Mouse (Mus musculus): Measurements from ENCODE around the gene Ak3. TPM values are rescaled to one million over a fixed set of nuclear protein-coding genes. Genes with fewer than 3 reads are reported as not detected.

Gene Ak3
- polyA plus RNA-seq, 1 experiment: 62.0 TPM

DNA sequence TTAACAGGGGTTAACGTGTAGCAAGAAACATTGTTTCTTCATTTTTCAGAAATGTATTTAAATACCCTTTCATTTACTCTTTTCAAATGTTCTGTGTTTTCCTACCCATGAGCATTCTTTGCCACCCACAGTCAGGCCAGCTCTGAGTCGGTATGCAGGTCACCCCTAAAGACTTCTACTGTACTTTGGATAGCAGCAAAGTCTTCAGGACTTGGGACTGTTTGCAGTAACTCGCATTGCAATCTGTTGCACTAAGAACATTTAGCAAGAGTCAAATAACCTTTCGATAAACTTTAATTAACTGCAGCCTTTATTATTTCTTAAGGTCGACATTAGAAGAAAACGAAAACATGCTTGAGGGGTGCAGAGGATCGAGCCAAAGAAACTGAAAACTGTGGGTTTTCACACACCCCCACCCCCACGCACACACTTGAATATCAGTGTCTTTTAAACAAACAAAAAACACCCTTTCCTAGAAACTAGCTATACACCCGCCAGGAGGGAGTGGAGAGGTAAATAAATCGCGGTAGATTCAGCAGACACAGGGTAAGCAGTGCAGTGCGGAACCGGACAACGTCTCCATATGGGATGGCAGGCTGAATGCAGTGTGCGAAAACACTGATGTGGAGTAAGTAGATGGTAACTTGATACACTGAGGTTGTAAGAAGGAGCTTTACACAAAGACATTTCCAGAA, 1.7 kb downstream of the Ak3 start:
- 0 out of 2 replicates have a peak overlapping the region, but pooled peaks have one; percentile 7 for H3K27ac ChIP-seq (ENCODE audit: insufficient read depth, low read length)
- TF ChIP-seq POLR2A (IDR thresholded peaks at IDR 0.05; ENCODE audit: low read depth, low read length) (no peak), CTCF (IDR thresholded peaks at IDR 0.05; ENCODE audit: borderline replicate concordance, insufficient read depth, low read length) (no peak)
- H3K4me3 ChIP-seq (ENCODE audit: insufficient read depth, low read length): peak overlapping the region; percentile 63
- H3K4me1 ChIP-seq (ENCODE audit: control insufficient read depth, insufficient read depth, low read length): peaks cover 2% of the 10 kb centered on the region; the same call in 1 of the 2 replicates

DNA sequence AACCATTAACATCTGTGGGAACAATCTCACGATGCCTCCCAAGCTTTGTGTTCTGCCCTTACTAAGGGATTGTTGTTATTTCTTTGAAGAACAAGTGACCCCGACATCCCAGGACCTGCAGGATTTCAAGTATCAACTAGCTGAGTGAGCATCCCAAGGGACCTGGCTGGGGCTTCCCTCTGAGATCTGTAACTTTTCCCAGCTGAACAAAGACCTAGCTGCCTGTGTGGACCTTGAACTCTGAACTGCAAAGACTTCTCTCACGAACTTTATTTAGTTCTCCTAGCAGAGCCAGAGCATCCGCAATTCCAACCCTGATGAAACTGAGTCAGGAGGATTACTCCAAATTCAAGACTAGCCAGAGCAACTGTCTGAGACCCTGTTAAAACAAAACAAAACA, 2.4 kb downstream of the Ak3 start:
- H3K27ac ChIP-seq (ENCODE audit: insufficient read depth, low read length): no peak overlapping the region
- H3K4me3 ChIP-seq (ENCODE audit: insufficient read depth, low read length): no peak overlapping the region
- H3K4me1 ChIP-seq (ENCODE audit: control insufficient read depth, insufficient read depth, low read length): peaks cover 2% of the 10 kb centered on the region; the same call in 1 of the 2 replicates
- TF ChIP-seq CTCF (IDR thresholded peaks at IDR 0.05; ENCODE audit: borderline replicate concordance, insufficient read depth, low read length) (no peak), POLR2A (IDR thresholded peaks at IDR 0.05; ENCODE audit: low read depth, low read length) (no peak)

DNA sequence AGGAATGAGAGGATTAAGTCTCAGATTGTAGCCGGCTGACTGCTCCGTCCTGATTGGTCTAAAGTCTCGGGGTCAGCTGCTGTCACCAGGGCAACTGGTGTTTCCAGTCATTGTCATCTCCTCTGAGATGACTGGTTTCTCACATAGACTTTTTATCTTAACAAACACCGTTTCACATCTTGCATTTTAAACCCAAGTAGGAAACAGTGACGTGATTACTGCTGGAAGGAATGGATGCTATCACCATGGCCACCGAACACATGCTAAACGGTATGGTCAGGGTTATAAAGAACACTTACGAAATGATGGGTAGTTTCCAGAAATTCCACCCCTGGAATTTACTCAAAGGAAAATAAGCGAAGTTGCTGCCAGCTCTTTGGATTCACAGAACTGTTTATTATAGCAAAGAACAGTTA, 3.4 kb downstream of the Ak3 start:
- Histone ChIP-seq H3K27ac (ENCODE audit: insufficient read depth, low read length) (no peak overlapping the region), H3K4me1 (ENCODE audit: control insufficient read depth, insufficient read depth, low read length) (peaks cover 2% of the 10 kb centered on the region; the same call in 1 of the 2 replicates), H3K4me3 (ENCODE audit: insufficient read depth, low read length) (no peak overlapping the region)
- TF ChIP-seq POLR2A (IDR thresholded peaks at IDR 0.05; ENCODE audit: low read depth, low read length): no peak
- TF ChIP-seq CTCF (IDR thresholded peaks at IDR 0.05; ENCODE audit: borderline replicate concordance, insufficient read depth, low read length): no peak

GRCm38 (mm10) chr19:29042647-29043046, 5.1 kb downstream of the Ak3 start:
- peaks cover 2% of the 10 kb centered on the region; the same call in 1 of the 2 replicates for H3K4me1 ChIP-seq (ENCODE audit: control insufficient read depth, insufficient read depth, low read length)
- H3K27ac ChIP-seq (ENCODE audit: insufficient read depth, low read length): no peak overlapping the region
- H3K4me3 ChIP-seq (ENCODE audit: insufficient read depth, low read length): no peak overlapping the region
- no peak for TF ChIP-seq CTCF (IDR thresholded peaks at IDR 0.05; ENCODE audit: borderline replicate concordance, insufficient read depth, low read length)
- no peak for TF ChIP-seq POLR2A (IDR thresholded peaks at IDR 0.05; ENCODE audit: low read depth, low read length)

GRCm38 (mm10) chr19:29042143-29042542, 5.6 kb downstream of the Ak3 start:
- Histone ChIP-seq H3K4me1 (ENCODE audit: control insufficient read depth, insufficient read depth, low read length) (peaks cover 2% of the 10 kb centered on the region; the same call in 1 of the 2 replicates), H3K27ac (ENCODE audit: insufficient read depth, low read length) (no peak overlapping the region), H3K4me3 (ENCODE audit: insufficient read depth, low read length) (no peak overlapping the region)
- TF ChIP-seq CTCF (IDR thresholded peaks at IDR 0.05; ENCODE audit: borderline replicate concordance, insufficient read depth, low read length) (no peak), POLR2A (IDR thresholded peaks at IDR 0.05; ENCODE audit: low read depth, low read length) (no peak)

DNA sequence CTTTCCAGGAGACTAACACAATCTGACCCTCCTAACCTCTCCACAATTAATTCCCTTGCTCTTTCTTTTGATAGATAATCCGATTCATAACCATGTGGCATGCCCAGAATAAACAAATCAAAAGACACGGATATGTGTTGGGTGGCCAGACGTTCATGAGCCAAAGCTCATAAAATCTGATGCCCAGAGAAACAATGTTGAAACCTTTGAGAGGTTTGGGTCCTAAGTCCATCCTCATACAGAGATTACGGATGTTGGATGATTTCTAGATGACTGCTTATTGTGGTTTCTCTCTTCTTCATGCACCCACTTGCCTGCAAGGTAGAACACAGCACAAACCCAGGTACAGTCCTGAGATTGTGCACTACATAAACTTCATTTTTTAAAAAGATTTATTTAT, 7.6 kb downstream of the Ak3 start:
- H3K27ac ChIP-seq (ENCODE audit: insufficient read depth, low read length): no peak overlapping the region
- H3K4me3 ChIP-seq (ENCODE audit: insufficient read depth, low read length): no peak overlapping the region
- 0 out of 2 replicates have a peak, but pooled peaks cover 2% of the 10 kb centered on the region for H3K4me1 ChIP-seq (ENCODE audit: control insufficient read depth, insufficient read depth, low read length)
- TF ChIP-seq CTCF (IDR thresholded peaks at IDR 0.05; ENCODE audit: borderline replicate concordance, insufficient read depth, low read length) (no peak), POLR2A (IDR thresholded peaks at IDR 0.05; ENCODE audit: low read depth, low read length) (no peak)

DNA sequence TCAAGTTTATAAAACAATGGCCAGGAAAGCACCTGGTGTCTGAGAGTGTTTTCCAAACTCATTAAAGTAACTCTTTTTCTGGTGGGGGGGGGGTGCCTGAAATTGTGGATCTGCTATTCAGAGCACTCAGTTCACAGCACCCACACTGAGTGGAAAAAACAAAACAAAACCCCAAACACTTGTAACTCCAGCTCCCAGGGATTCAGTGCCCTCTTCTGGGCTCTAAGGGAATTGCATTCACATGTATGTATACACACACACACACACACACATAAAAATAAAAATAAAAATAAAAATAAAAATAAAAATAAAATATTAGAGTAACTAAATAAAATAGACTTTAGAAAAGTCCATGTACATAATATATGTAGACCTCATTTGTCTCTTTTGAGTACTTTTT, 8.4 kb downstream of the Ak3 start:
- no peak for TF ChIP-seq CTCF (IDR thresholded peaks at IDR 0.05; ENCODE audit: borderline replicate concordance, insufficient read depth, low read length)
- TF ChIP-seq POLR2A (IDR thresholded peaks at IDR 0.05; ENCODE audit: low read depth, low read length): no peak
- H3K4me3 ChIP-seq (ENCODE audit: insufficient read depth, low read length): no peak overlapping the region
- 0 out of 2 replicates have a peak, but pooled peaks cover 2% of the 10 kb centered on the region for H3K4me1 ChIP-seq (ENCODE audit: control insufficient read depth, insufficient read depth, low read length)
- H3K27ac ChIP-seq (ENCODE audit: insufficient read depth, low read length): no peak overlapping the region

DNA sequence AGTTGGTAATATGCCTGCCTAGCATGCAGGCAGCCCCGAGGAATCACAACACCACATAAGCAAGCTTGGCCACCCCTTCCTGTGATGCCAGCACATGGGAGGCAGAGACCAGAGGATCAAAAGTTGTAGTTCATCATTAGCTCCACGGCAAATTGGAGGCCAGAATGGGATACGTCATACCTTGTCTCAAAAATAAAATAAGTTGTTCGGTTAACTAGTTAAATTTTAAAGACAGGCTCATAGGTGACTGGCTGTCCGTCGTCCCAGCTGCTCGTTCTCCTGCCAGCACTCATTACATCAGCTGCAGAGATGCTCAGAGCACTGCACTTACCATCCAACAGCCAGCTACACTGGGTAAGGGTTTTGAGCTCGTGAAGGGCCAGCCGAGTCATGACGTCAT, 10.2 kb downstream of the Ak3 start:
- TF ChIP-seq POLR2A (IDR thresholded peaks at IDR 0.05; ENCODE audit: low read depth, low read length) (no peak), CTCF (IDR thresholded peaks at IDR 0.05; ENCODE audit: borderline replicate concordance, insufficient read depth, low read length) (no peak)
- 0 out of 2 replicates have a peak, but pooled peaks cover 2% of the 10 kb centered on the region for H3K4me1 ChIP-seq (ENCODE audit: control insufficient read depth, insufficient read depth, low read length)
- no peak overlapping the region for H3K4me3 ChIP-seq (ENCODE audit: insufficient read depth, low read length)
- H3K27ac ChIP-seq (ENCODE audit: insufficient read depth, low read length): no peak overlapping the region

DNA sequence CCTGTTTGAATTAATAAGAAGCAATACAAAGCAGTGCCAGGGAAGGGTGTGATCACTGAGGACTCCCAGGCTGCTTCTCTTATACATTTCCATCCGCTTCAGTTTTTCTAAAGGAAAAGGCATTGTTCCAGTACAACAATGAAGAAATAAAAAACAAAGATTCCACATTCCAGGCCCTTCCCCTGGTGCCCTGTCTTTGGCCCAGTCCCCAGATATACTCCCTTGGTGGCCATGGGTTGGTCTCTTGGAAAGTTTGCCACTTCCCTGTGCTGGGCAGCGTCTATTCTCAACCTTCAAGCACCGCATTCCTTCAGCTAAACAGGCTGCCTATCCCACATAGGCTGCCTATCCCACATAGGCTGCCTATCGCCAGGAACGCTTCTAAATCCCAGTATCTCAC, 10.7 kb downstream of the Ak3 start:
- no peak overlapping the region for H3K4me3 ChIP-seq (ENCODE audit: insufficient read depth, low read length)
- no peak overlapping the region for H3K27ac ChIP-seq (ENCODE audit: insufficient read depth, low read length)
- no peak for TF ChIP-seq POLR2A (IDR thresholded peaks at IDR 0.05; ENCODE audit: low read depth, low read length)
- no peak for TF ChIP-seq CTCF (IDR thresholded peaks at IDR 0.05; ENCODE audit: borderline replicate concordance, insufficient read depth, low read length)
- 0 out of 2 replicates have a peak, but pooled peaks cover 2% of the 10 kb centered on the region for H3K4me1 ChIP-seq (ENCODE audit: control insufficient read depth, insufficient read depth, low read length)

- Histone ChIP-seq H3K27ac (ENCODE audit: insufficient read depth, low read length) (no peak overlapping the region), H3K4me1 (ENCODE audit: control insufficient read depth, insufficient read depth, low read length) (no peaks in the 10 kb centered on the region), H3K4me3 (ENCODE audit: insufficient read depth, low read length) (no peak overlapping the region)
- no peak for TF ChIP-seq CTCF (IDR thresholded peaks at IDR 0.05; ENCODE audit: borderline replicate concordance, insufficient read depth, low read length)
- no peak for TF ChIP-seq POLR2A (IDR thresholded peaks at IDR 0.05; ENCODE audit: low read depth, low read length)
These were observed 15.1 kb downstream of the Ak3 start for GRCm38 (mm10) chr19:29032662-29033061.

Measured in embryonic fibroblast, embryonic 13.5 days (primary cell).